Mouse (Mus musculus) spleen, postnatal 14 days (tissue): Measurements from ENCODE around the gene Ifi27.
"Not testable (repeated sequence)": the region's sequence is repeated elsewhere in the genome, so short reads cannot be mapped to it uniquely, and the experiment has no call there.

Source experiments
- DNase-seq, 2 experiments: peaks; one replicate each; pipeline ENCODE4 v3.0.0; 2021 to 2022; ENCODE audit warnings: low spot score in 2 of 2

Gene Ifi27

GRCm38 (mm10) chr12:103433986-103434731 is at the start of gene Ifi27:
TSS of gene Ifi27 (plus strand) at chr12:103434211.
- DNase-seq, result peak in 1 of 2 experiments; percentile 28

- DNase-seq, result peak; percentile 90 to 94
Observed at GRCm38 (mm10) chr12:103388505-103389347, 45.3 kb upstream of the Ifi27 start, which contains the start of gene Otub2. TSS of gene Otub2 (plus strand) at chr12:103388682.

- no peak for DNase-seq
Observed at GRCm38 (mm10) chr12:103389348-103389727, 44.7 kb upstream of the Ifi27 start.

DNA sequence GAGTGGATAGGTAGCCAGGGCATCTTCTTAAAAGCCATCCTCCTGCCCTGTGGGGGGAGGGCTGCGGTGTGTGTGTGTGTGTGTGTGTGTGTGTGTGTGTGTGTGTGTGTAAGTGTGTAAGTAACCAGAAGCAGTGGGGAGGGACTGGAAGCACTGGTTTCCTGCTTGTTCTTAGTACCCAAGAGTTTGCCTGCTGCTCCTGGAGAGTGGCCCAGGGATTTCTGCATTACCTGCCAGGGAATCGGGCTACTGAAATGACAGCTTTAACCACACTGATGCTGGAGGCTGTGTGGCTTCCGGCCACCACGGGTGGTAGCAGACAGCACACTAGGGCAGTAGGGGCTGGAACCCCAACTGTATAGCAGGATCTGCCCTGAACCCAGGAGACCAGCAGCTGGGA is 44.0 kb upstream of the Ifi27 start:
- DNase-seq, result no peak

GRCm38 (mm10) chr12:103391098-103391497 is 42.9 kb upstream of the Ifi27 start:
- DNase-seq, result no peak

- DNase-seq, result no peak
Observed at GRCm38 (mm10) chr12:103393528-103393927, 40.5 kb upstream of the Ifi27 start.

- no peak for DNase-seq
Observed at GRCm38 (mm10) chr12:103395486-103396275, 38.3 kb upstream of the Ifi27 start.

DNA sequence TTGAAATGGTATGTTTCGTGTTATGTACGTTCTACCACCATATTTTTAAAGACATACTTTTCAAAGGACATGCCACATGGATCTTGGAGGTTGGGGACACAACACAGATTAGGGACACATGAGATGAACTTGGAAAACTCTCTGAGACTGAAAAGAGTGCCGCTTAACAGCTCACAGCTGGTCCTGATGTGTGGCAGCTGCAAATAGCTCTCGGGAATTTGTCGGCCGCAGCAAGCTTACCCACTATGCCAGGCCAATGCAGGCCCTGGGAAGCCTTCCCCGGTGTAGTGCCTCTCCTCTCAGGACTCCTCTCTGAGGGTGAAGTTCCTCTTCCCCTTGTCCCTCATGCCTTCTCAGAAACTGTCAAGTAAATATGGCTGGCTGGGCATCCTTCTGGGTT is 37.3 kb upstream of the Ifi27 start:
- DNase-seq, result no peak

DNA sequence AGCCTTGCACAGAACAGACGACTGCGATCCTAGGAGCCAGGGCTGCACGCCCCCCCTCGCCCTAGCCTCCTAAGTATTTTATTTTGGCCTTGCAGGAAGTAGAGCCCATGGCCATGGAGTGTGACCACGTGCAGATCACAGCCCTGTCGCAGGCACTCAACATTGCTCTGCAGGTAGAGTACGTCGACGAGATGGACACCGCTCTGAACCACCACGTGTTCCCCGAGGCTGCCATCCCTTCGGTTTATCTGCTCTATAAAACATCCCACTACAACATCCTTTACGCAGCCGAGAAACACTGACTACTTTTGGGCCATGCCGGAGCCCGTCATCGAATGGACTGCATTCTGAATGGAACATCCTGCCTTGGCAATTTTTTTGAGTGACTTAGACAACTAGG is 29.9 kb upstream of the Ifi27 start:
- DNase-seq, result no peak

DNA sequence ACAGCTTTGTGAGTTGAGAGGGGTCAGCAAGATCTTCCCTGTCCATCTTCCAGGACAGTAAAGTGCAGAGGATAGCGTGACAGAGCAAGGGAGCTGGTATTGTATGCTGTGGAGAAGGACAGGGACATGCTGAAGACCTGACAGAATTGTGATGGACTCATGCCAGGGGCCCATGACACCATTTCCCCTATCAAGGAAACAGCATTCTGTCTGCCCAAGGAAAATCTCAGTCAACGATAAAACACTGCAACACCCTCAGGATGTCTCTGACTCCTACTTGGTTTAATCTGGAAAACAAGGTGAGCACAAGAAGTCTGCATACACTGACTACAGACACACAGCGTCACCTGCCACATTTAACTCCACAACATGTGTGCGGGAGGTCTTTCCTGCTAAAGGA is 26.3 kb upstream of the Ifi27 start, which contains the start of gene 9330161L09Rik:
Gene 9330161L09Rik, minus strand, starts transcription at position 101 of the 400 bp plus-strand sequence.
- DNase-seq, result no peak

- DNase-seq, result no peak
Observed at GRCm38 (mm10) chr12:103408144-103408543, 25.9 kb upstream of the Ifi27 start.

DNA sequence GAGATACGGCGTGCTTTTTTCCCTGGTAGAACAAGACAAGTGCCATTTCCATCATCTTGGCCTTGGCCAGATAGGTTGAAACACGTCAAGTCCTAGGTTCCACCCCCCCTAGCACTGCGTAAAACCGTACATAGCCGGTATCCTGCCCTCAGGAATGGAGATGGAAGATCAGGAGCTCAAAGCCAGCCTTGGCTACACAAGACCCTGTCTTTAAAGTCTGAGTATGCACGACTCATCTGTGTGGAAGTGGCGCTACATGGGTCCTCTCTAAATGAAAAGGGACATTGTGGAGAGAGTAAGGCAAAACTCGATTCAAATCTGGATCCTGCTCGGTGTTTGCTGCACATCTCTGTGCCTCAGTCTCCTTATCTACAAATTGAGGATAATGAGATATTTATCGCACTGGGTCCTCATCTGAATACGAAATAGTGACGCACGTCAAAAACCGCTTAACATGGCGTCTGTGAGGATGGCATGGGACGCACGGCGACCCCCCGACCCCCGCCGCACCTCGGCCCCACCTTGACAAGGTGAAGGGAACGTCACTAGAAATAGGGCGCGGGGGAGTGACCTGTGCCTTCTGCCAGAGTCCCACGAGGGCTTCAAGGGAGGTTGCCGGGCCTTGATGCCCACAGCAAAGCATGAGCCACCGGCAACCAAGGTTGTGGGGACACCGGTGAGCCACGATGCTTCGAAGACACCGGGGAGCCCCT is 8.8 kb upstream of the Ifi27 start:
- DNase-seq, result no peak

DNA sequence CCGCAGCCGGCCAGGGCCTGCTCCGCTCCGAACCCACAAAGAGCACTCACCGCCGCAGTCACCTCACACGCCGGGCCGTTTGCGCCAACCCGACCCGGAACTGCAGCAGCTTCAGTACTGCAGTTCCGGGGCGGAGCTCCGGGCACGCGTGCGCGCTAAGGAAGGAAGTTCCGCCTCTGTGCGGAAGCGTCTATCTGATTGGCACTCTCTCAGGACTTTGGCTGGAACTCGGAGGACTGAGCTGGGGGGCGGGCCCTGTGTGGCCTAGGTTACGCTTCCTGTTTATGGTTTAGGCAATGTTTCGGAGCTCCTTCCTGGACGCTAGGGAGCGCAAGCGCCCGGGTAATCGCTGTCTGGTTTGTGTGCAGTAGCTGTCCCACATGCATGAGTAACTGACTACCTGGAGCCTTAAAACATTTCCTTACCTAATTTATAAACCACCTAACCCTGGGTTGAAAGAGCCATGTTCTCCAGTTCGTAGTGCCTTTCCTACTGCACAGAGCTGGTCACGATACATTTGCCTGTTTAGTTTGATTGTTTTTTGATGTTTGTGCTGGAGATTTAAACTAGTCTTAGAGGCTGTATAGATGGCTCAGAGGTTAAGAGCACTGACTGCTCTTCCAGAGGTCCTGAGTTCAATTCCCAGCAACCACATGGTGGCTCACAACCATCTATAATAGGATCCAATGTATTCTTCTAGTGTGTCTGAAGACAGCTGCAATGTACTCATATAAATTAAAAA is 8.1 kb upstream of the Ifi27 start, which contains the start of gene Ddx24:
Gene Ddx24, minus strand, starts transcription at position 102 of the 742 bp plus-strand sequence.
- DNase-seq, result peak; percentile 92 to 95

DNA sequence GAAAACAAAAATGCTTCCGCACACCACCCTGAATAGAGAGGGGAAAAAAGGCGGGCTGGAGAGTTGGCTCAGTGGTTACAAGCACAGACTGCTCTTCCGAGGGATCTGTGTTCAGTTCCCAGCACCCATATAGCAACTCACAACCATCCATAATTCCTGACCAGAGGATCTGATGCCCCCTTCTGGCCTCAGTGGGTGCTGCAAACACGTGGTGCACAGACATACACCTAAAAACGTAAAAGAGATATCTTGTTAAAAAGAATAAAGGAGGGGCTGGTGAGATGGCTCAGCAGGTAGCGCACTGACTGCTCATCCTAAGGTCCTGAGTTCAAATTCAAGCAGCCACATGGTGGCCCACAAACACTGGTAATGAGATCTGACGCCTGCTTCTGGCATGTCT is 7.3 kb upstream of the Ifi27 start:
- no peak for DNase-seq

- DNase-seq, result no peak
Observed at GRCm38 (mm10) chr12:103433430-103433829, 581 bp upstream of the Ifi27 start.

- DNase-seq, result no peak
Observed at GRCm38 (mm10) chr12:103434861-103435260, 850 bp downstream of the Ifi27 start.

DNA sequence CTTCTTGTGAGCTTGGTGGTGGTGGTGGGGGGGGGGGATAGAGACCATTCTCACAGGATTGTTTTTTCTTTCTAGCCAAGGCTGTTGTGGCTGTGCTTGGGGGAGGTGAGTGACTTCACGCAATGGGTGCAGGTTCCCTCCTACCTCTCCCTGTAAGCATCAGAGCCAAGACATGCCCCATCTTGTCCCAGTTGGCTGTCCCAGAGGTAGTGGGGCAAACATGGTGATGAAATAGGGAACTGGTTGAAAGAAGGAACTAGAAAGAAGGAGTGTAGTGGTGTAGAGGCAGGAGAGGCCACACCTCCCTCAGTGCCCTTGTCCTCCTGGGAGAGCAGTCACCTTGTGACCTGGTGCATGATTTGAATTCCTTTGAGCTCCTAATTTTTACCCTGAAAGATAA is 3.6 kb downstream of the Ifi27 start:
- no peak for DNase-seq

- DNase-seq, result no peak
Observed at GRCm38 (mm10) chr12:103443524-103443923, 9.5 kb downstream of the Ifi27 start, which contains the start of gene Ifi27l2a. TSS of gene Ifi27l2a (minus strand) at chr12:103443680.

DNA sequence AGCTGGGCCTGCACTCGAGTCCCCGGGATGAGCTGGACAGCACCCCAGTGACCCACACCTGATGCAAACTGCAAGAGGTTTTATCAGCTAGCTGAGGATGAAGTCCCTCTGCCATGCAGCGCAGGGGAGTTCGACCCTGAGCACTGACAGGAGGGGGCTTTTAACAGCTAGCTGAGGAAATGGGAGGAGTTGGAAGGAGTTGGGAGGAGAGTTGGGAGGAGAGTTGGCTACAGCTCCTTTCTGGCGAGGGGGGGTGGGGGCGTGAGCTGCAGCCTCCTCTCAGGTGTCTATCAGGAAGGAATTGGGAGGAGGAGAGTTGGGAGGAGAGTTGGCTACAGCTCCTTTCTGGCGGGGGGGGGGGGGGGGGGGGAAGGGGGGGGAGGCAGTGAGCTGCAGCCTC is 10.2 kb downstream of the Ifi27 start:
- DNase-seq, result not testable (repeated sequence)

DNA sequence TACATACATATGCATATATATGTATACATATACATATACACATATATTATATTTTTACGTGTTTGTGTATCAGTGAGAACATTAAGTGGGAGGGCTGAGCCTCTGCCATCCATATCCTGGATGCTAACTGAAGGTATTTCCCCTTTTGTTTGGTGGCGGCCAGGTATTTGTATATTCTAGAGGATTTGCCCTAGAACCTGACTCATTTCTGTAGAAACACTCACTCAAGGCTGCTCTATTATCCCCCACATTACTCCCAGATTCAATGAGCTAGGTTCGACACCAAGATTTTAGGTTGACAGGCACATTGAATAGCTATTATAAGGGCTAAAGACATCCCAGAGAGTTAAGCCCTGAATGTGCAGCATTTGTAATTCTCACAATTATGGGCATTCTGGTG is 11.0 kb downstream of the Ifi27 start:
- DNase-seq, result no peak
